Mouse (Mus musculus) leukemia stem cell, adult 10-12 weeks (primary cell): ENCODE measurements around the gene Slc5a8. TPM values are rescaled to one million over a fixed set of nuclear protein-coding genes. Genes with fewer than 3 reads are reported as not detected.

Source experiments
- polyA plus RNA-seq: library from polyadenylated mRNA; stranded (reverse); fragments of >175 nt; gene quantifications from 2 replicates; pipeline ENCODE4 v1.2.3, GENCODE M21; 2012; ENCODE audit warnings: low replicate concordance

Gene Slc5a8
- polyA plus RNA-seq, result not detected in 2 replicates

GRCm38 (mm10) chr10:88885632-88886090, at the start of gene Slc5a8:
Gene Slc5a8 (plus strand): TSS chr10:88885992.

Other genes with a start within 250 kb of the Slc5a8 start
- 0.80 and 1.2 TPM in 2 replicates for gene Spic, start 201.0 kb upstream of the Slc5a8 start, polyA plus RNA-seq
- gene Arl1, start 155.1 kb upstream of the Slc5a8 start, polyA plus RNA-seq, result 23.7 and 25.0 TPM in 2 replicates
- 4.3 and 66.8 TPM in 2 replicates for gene Utp20, start 59.2 kb upstream of the Slc5a8 start, polyA plus RNA-seq